Mouse (Mus musculus): ENCODE measurements around the gene Hoxd4. TPM values are rescaled to one million over a fixed set of nuclear protein-coding genes. Genes with fewer than 3 reads are reported as not detected.
A peak's percentile ranks its signal among the peaks of the same experiment; 100 is the strongest.

Hoxd4 gene
- polyA plus RNA-seq, 1 experiment from 2014 or later: 0.29 TPM

- H3K36me3 ChIP-seq: no peaks in the 10 kb centered on the region
- WGBS: 4% methylated on average over 42 of the region's 42 CpGs
- H3K27ac ChIP-seq: no peak overlapping the region
- no peaks in the 10 kb centered on the region for H3K9me3 ChIP-seq
- H3K27me3 ChIP-seq: peaks cover 98% of the 10 kb centered on the region
- no peak overlapping the region for H3K9ac ChIP-seq
- H3K4me2 ChIP-seq: peak overlapping the region; percentile 30
- H3K4me1 ChIP-seq: peaks cover 45% of the 10 kb centered on the region
- ATAC-seq (ENCODE audit: insufficient number of reproducible peaks, low FRiP score, low TSS enrichment, low read depth): no peak
- peak overlapping the region; percentile 13 for H3K4me3 ChIP-seq
These were observed 24.3 kb downstream of the Hoxd4 start for GRCm38 (mm10) chr2:74735851-74736687.

- H3K4me3 ChIP-seq: peak overlapping the region; percentile 13; the same call in 1 of the 2 replicates
- H3K4me1 ChIP-seq: peaks cover 45% of the 10 kb centered on the region
- ATAC-seq (ENCODE audit: insufficient number of reproducible peaks, low FRiP score, low TSS enrichment, low read depth): no peak
- H3K27me3 ChIP-seq: peaks cover 98% of the 10 kb centered on the region
- H3K4me2 ChIP-seq: no peak overlapping the region
- no peaks in the 10 kb centered on the region for H3K9me3 ChIP-seq
- 9% methylated on average over 15 of the region's 15 CpGs for WGBS
- H3K9ac ChIP-seq: no peak overlapping the region
- H3K36me3 ChIP-seq: no peaks in the 10 kb centered on the region
- no peak overlapping the region for H3K27ac ChIP-seq
These were observed 25.2 kb downstream of the Hoxd4 start for GRCm38 (mm10) chr2:74736688-74737577.

GRCm38 (mm10) chr2:74737578-74738070, 25.9 kb downstream of the Hoxd4 start:
- H3K4me3 ChIP-seq: no peak overlapping the region
- no peaks in the 10 kb centered on the region for H3K9me3 ChIP-seq
- 14% methylated on average over 7 of the region's 7 CpGs for WGBS
- no peaks in the 10 kb centered on the region for H3K36me3 ChIP-seq
- no peak overlapping the region for H3K9ac ChIP-seq
- H3K27me3 ChIP-seq: peaks cover 98% of the 10 kb centered on the region
- H3K27ac ChIP-seq: no peak overlapping the region
- no peak for ATAC-seq (ENCODE audit: insufficient number of reproducible peaks, low FRiP score, low TSS enrichment, low read depth)
- H3K4me2 ChIP-seq: no peak overlapping the region
- peaks cover 41% of the 10 kb centered on the region for H3K4me1 ChIP-seq

- Histone ChIP-seq H3K27me3 (peaks cover 97% of the 10 kb centered on the region), H3K4me2 (no peak overlapping the region), H3K9ac (no peak overlapping the region), H3K36me3 (no peaks in the 10 kb centered on the region), H3K9me3 (no peaks in the 10 kb centered on the region), H3K4me3 (no peak overlapping the region), H3K4me1 (peaks cover 37% of the 10 kb centered on the region), H3K27ac (no peak overlapping the region)
- 10% methylated on average over 20 of the region's 20 CpGs for WGBS
- ATAC-seq (ENCODE audit: insufficient number of reproducible peaks, low FRiP score, low TSS enrichment, low read depth): no peak
These were observed 27.1 kb downstream of the Hoxd4 start for GRCm38 (mm10) chr2:74738623-74739475.

- 29% methylated on average over 2 of the region's 2 CpGs for WGBS
- no peak overlapping the region for H3K4me2 ChIP-seq
- no peak for ATAC-seq (ENCODE audit: insufficient number of reproducible peaks, low FRiP score, low TSS enrichment, low read depth)
- peaks cover 97% of the 10 kb centered on the region for H3K27me3 ChIP-seq
- no peak overlapping the region for H3K9ac ChIP-seq
- no peaks in the 10 kb centered on the region for H3K36me3 ChIP-seq
- peaks cover 37% of the 10 kb centered on the region for H3K4me1 ChIP-seq
- H3K9me3 ChIP-seq: no peaks in the 10 kb centered on the region
- no peak overlapping the region for H3K27ac ChIP-seq
- no peak overlapping the region for H3K4me3 ChIP-seq
These were observed 27.7 kb downstream of the Hoxd4 start for GRCm38 (mm10) chr2:74739476-74739800.

- Histone ChIP-seq H3K4me3 (peak overlapping the region; percentile 19; the same call in 1 of the 2 replicates), H3K4me2 (no peak overlapping the region), H3K27ac (no peak overlapping the region), H3K4me1 (peaks cover 37% of the 10 kb centered on the region), H3K9me3 (no peaks in the 10 kb centered on the region), H3K36me3 (no peaks in the 10 kb centered on the region), H3K9ac (no peak overlapping the region), H3K27me3 (peaks cover 97% of the 10 kb centered on the region)
- ATAC-seq (ENCODE audit: insufficient number of reproducible peaks, low FRiP score, low TSS enrichment, low read depth): no peak
- 8% methylated on average over 14 of the region's 14 CpGs for WGBS
These were observed 28.1 kb downstream of the Hoxd4 start for GRCm38 (mm10) chr2:74739869-74740268.

GRCm38 (mm10) chr2:74740311-74741091, 28.8 kb downstream of the Hoxd4 start:
- WGBS: 3% methylated on average over 43 of the region's 43 CpGs
- ATAC-seq (ENCODE audit: insufficient number of reproducible peaks, low FRiP score, low TSS enrichment, low read depth): no peak
- H3K9ac ChIP-seq: no peak overlapping the region
- H3K27me3 ChIP-seq: peaks cover 97% of the 10 kb centered on the region
- no peak overlapping the region for H3K27ac ChIP-seq
- no peaks in the 10 kb centered on the region for H3K36me3 ChIP-seq
- H3K4me1 ChIP-seq: peaks cover 33% of the 10 kb centered on the region
- no peaks in the 10 kb centered on the region for H3K9me3 ChIP-seq
- peak overlapping the region; percentile 19 for H3K4me3 ChIP-seq
- peak overlapping the region; percentile 25; the same call in 1 of the 2 replicates for H3K4me2 ChIP-seq

GRCm38 (mm10) chr2:74741252-74741978, 29.7 kb downstream of the Hoxd4 start:
- Histone ChIP-seq H3K27ac (no peak overlapping the region), H3K4me3 (no peak overlapping the region), H3K27me3 (peaks cover 97% of the 10 kb centered on the region), H3K9ac (no peak overlapping the region), H3K4me1 (peaks cover 28% of the 10 kb centered on the region), H3K4me2 (no peak overlapping the region), H3K9me3 (no peaks in the 10 kb centered on the region), H3K36me3 (no peaks in the 10 kb centered on the region)
- ATAC-seq (ENCODE audit: insufficient number of reproducible peaks, low FRiP score, low TSS enrichment, low read depth): no peak
- 58% methylated on average over 2 of the region's 3 CpGs for WGBS

- no peak for ATAC-seq (ENCODE audit: insufficient number of reproducible peaks, low FRiP score, low TSS enrichment, low read depth)
- H3K27me3 ChIP-seq: peaks cover 97% of the 10 kb centered on the region
- H3K27ac ChIP-seq: no peak overlapping the region
These were observed 30.2 kb downstream of the Hoxd4 start for GRCm38 (mm10) chr2:74741979-74742277.

GRCm38 (mm10) chr2:74745540-74746297, 34.0 kb downstream of the Hoxd4 start:
- peaks cover 96% of the 10 kb centered on the region for H3K27me3 ChIP-seq
- no peak overlapping the region for H3K27ac ChIP-seq
- no peak overlapping the region for H3K9ac ChIP-seq
- H3K36me3 ChIP-seq: no peaks in the 10 kb centered on the region
- H3K4me1 ChIP-seq: peaks cover 26% of the 10 kb centered on the region
- ATAC-seq (ENCODE audit: insufficient number of reproducible peaks, low FRiP score, low TSS enrichment, low read depth): no peak
- no peak overlapping the region for H3K4me3 ChIP-seq
- H3K4me2 ChIP-seq: no peak overlapping the region
- 25% methylated on average over 6 of the region's 6 CpGs for WGBS
- no peaks in the 10 kb centered on the region for H3K9me3 ChIP-seq

More at GRCm38 (mm10) chr2:74741979-74742277, 30.2 kb downstream of the Hoxd4 start:
- Histone ChIP-seq H3K9ac (no peak overlapping the region), H3K36me3 (no peaks in the 10 kb centered on the region), H3K4me3 (no peak overlapping the region), H3K9me3 (no peaks in the 10 kb centered on the region), H3K4me2 (no peak overlapping the region), H3K4me1 (peaks cover 32% of the 10 kb centered on the region)

Measured in limb, embryonic 15.5 days (tissue).